Mouse (Mus musculus): Measurements from ENCODE around the gene Pjvk. TPM values are rescaled to one million over a fixed set of nuclear protein-coding genes. Genes with fewer than 3 reads are reported as not detected.

Gene Pjvk
- polyA plus RNA-seq, 1 experiment: not detected

DNA sequence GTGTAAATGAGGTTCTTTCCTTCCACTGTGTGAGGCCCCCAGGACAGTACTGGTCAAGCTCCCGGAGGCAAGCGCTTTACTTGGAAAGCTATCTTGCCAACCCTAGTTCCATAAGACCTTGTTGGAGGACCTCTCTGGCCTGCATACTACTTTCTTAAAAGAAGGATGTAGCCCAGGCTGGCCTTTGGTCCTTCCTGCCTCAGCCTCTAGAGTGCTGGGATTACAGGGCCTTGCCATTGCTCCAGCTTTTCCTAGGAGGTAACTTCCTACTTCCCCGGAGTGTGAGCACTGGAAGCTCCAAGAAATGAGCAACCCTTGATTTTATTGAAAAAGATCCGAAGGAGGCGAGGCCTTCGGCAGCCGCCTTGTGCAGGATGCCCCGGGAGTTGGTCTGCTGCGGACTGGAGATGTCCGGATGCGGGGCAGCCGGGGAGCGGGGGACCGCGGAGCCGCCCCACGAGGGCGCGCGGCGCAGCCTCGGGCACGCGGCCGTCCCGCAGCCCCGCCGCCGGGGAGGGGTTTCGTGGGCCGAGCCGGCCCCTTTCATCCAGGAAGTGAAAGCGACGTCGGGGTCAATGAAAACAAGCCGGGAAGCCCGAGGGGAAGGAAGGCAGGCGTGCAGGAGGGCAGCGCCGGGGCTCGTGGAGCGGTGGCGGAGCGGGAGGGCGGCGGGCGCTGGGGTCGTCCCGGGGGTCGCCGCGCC, 26.6 kb downstream of the Pjvk start, which contains the start of gene Plekha3:
TSS of gene Plekha3 (plus strand) at position 557 of the 703 bp plus-strand sequence.
- TF ChIP-seq POLR2A (IDR thresholded peaks at IDR 0.05; ENCODE audit: low read depth, low read length): peak; percentile 69
- TF ChIP-seq CTCF (IDR thresholded peaks at IDR 0.05; ENCODE audit: extremely low read depth, insufficient read length, insufficient replicate concordance, low read depth, low read length): 0 out of 2 replicates have a peak, but pooled peaks have one; percentile 13
- Histone ChIP-seq H3K27me3 (ENCODE audit: control insufficient read depth, insufficient read depth, low read length) (no peaks in the 10 kb centered on the region), H3K4me1 (ENCODE audit: control insufficient read depth, insufficient read depth, insufficient read length, low read length) (peaks cover 14% of the 10 kb centered on the region; the same call in 1 of the 2 replicates), H3K27ac (ENCODE audit: insufficient read depth, low read depth, low read length) (peak within 1 kb of the TSS; percentile 48), H3K4me3 (ENCODE audit: low read depth, low read length) (peak within 1 kb of the TSS; percentile 76), H3K36me3 (ENCODE audit: control insufficient read depth, insufficient read depth, low read length) (peaks cover under 1% of the 10 kb centered on the region; the same call in 1 of the 2 replicates)
- WGBS: 4% methylated on average over 49 of the region's 52 CpGs

DNA sequence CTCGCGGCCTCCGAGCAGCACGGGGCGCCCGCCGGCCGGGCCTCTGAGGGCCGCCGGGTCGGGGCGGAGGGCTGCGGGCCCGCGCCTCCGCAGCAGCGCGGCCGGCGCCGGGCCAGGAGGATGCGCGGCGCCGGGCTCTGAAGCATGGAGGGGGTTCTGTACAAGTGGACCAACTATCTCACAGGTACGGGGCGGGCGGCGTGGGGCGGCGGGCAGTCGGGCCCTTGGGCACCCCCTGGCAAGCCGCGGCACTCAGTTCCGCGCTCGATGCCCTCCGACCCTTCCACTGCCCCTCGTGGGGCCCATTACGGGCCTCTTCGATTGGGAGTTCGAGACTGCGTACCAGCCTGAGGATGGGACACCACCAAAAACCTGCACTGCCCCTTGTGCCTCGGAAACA, 27.2 kb downstream of the Pjvk start:
- Histone ChIP-seq H3K27ac (ENCODE audit: insufficient read depth, low read depth, low read length) (0 out of 2 replicates have a peak overlapping the region, but pooled peaks have one; percentile 5), H3K4me3 (ENCODE audit: low read depth, low read length) (peak overlapping the region; percentile 76), H3K4me1 (ENCODE audit: control insufficient read depth, insufficient read depth, insufficient read length, low read length) (peaks cover 14% of the 10 kb centered on the region; the same call in 1 of the 2 replicates), H3K27me3 (ENCODE audit: control insufficient read depth, insufficient read depth, low read length) (no peaks in the 10 kb centered on the region), H3K36me3 (ENCODE audit: control insufficient read depth, insufficient read depth, low read length) (peaks cover 4% of the 10 kb centered on the region)
- TF ChIP-seq POLR2A (IDR thresholded peaks at IDR 0.05; ENCODE audit: low read depth, low read length) (no peak), CTCF (IDR thresholded peaks at IDR 0.05; ENCODE audit: extremely low read depth, insufficient read length, insufficient replicate concordance, low read depth, low read length) (no peak)
- WGBS: 1% methylated on average over 43 of the region's 44 CpGs

DNA sequence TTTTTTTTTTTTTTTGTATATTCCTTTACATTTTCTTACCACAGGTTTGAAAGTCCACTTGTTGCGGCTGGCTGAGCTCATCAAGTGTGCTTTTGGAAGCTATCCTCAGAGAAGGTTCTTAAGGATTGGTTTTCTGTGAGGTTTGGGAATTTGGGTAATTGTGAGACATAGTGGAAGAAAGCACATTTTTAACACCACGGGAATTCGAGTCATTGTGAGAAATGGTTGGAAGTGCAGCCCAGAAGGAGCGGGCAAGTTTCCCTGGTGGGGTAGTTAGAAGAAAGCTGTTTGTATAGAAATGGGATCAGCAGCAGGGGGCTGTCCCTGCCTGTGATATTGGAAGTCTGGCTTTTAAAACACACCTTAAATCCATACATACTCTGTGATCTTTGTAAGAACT, 27.7 kb downstream of the Pjvk start:
- no peak for TF ChIP-seq POLR2A (IDR thresholded peaks at IDR 0.05; ENCODE audit: low read depth, low read length)
- TF ChIP-seq CTCF (IDR thresholded peaks at IDR 0.05; ENCODE audit: extremely low read depth, insufficient read length, insufficient replicate concordance, low read depth, low read length): no peak
- Histone ChIP-seq H3K27ac (ENCODE audit: insufficient read depth, low read depth, low read length) (no peak overlapping the region), H3K27me3 (ENCODE audit: control insufficient read depth, insufficient read depth, low read length) (no peaks in the 10 kb centered on the region), H3K4me1 (ENCODE audit: control insufficient read depth, insufficient read depth, insufficient read length, low read length) (peaks cover 14% of the 10 kb centered on the region; the same call in 1 of the 2 replicates), H3K4me3 (ENCODE audit: low read depth, low read length) (no peak overlapping the region), H3K36me3 (ENCODE audit: control insufficient read depth, insufficient read depth, low read length) (peaks cover 5% of the 10 kb centered on the region)
- 9% methylated on average over 4 of the region's 4 CpGs for WGBS

DNA sequence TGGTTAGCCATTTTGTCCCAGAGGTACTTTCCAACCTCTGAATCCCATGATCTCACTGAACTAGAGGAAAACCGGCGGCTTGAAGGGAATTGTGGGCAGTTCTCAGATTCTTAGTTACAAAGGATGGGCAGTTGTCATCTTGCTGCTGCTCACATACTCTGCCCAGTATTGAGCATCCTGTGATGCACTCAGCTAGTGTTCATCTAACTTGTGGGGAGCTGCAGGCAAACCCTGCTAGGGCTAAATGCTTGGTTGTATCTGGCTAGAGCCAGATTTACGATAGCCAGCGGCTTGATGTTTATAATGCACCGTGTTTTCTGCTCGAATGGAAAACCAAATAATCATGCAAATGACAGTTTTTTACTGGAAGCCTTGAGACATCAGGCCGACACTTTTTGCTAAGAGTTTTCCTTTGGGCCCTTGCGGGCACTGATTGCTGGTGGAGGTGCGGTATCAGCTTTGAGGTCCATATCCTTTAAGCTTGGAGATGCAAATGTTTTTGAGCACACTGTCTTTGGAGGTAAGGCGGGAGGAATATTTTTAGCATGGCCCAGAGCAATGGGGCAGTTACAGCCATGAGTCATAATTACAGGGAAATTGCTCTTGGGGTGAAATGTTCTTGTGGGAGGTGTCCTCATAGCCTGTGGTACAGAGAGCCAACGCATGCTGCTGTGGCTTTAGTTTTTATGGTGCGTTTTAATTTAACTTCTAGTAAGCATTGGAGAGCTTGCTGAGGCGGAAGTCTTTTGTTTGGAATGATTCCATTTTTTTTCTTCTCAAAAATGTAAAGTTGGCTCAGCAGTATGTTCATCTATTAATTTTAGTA, 28.3 kb downstream of the Pjvk start:
- Histone ChIP-seq H3K4me1 (ENCODE audit: control insufficient read depth, insufficient read depth, insufficient read length, low read length) (peaks cover 14% of the 10 kb centered on the region; the same call in 1 of the 2 replicates), H3K27me3 (ENCODE audit: control insufficient read depth, insufficient read depth, low read length) (no peaks in the 10 kb centered on the region), H3K4me3 (ENCODE audit: low read depth, low read length) (0 out of 2 replicates have a peak overlapping the region, but pooled peaks have one; percentile 14), H3K27ac (ENCODE audit: insufficient read depth, low read depth, low read length) (no peak overlapping the region), H3K36me3 (ENCODE audit: control insufficient read depth, insufficient read depth, low read length) (peaks cover 6% of the 10 kb centered on the region)
- TF ChIP-seq CTCF (IDR thresholded peaks at IDR 0.05; ENCODE audit: extremely low read depth, insufficient read length, insufficient replicate concordance, low read depth, low read length): no peak
- TF ChIP-seq POLR2A (IDR thresholded peaks at IDR 0.05; ENCODE audit: low read depth, low read length): no peak
- WGBS: 33% methylated on average over 13 of the region's 13 CpGs

DNA sequence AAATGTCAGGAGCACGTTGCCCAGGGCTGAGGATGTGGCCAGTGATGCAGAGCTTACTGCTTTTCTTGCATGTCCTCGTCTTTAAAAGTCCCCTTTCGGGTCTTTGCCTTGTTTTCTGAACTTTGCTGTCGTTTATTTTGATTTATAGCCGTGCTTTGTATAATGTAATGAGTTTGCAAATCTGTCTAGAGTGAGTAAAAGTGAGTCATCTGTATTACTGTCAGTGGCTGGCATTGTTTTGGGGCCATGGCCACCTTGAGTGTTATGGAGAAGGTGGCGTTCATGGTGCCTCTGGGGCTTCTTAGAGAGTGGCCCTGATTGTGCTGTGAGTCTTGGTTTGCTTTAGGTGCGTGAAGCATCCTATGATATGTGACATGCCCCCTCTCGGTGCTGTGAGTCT, 34.0 kb downstream of the Pjvk start:
- Histone ChIP-seq H3K4me3 (ENCODE audit: low read depth, low read length) (no peak overlapping the region), H3K27ac (ENCODE audit: insufficient read depth, low read depth, low read length) (no peak overlapping the region), H3K27me3 (ENCODE audit: control insufficient read depth, insufficient read depth, low read length) (no peaks in the 10 kb centered on the region), H3K4me1 (ENCODE audit: control insufficient read depth, insufficient read depth, insufficient read length, low read length) (no peaks in the 10 kb centered on the region), H3K36me3 (ENCODE audit: control insufficient read depth, insufficient read depth, low read length) (peaks cover 42% of the 10 kb centered on the region)
- 86% methylated on average over 8 of the region's 8 CpGs for WGBS
- no peak for TF ChIP-seq CTCF (IDR thresholded peaks at IDR 0.05; ENCODE audit: extremely low read depth, insufficient read length, insufficient replicate concordance, low read depth, low read length)
- TF ChIP-seq POLR2A (IDR thresholded peaks at IDR 0.05; ENCODE audit: low read depth, low read length): no peak

DNA sequence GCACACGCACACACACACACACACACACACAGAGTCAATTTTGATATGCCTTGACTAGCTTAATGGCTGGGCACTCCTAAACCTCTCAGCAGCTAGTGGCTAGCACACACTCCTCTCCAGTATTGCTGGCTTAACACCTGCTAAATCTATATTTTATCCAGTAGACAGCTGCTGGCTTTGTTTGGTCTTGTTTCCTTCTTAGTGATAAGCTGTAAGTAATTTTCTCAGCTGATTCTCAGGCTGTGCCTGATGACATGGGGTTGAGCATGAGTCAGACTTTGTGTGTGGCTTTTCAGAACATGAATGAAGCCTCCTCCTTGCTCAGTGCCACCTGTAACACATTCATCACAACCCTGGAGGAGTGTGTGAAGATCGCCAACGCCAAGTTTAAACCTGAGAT, 38.7 kb downstream of the Pjvk start:
- peaks cover 53% of the 10 kb centered on the region for H3K36me3 ChIP-seq (ENCODE audit: control insufficient read depth, insufficient read depth, low read length)
- WGBS: 96% methylated on average over 3 of the region's 3 CpGs
- no peak for TF ChIP-seq POLR2A (IDR thresholded peaks at IDR 0.05; ENCODE audit: low read depth, low read length)
- TF ChIP-seq CTCF (IDR thresholded peaks at IDR 0.05; ENCODE audit: extremely low read depth, insufficient read length, insufficient replicate concordance, low read depth, low read length): no peak
- H3K4me3 ChIP-seq (ENCODE audit: low read depth, low read length): no peak overlapping the region
- no peaks in the 10 kb centered on the region for H3K27me3 ChIP-seq (ENCODE audit: control insufficient read depth, insufficient read depth, low read length)
- no peaks in the 10 kb centered on the region; the same call in 1 of the 2 replicates for H3K4me1 ChIP-seq (ENCODE audit: control insufficient read depth, insufficient read depth, insufficient read length, low read length)
- no peak overlapping the region for H3K27ac ChIP-seq (ENCODE audit: insufficient read depth, low read depth, low read length)

DNA sequence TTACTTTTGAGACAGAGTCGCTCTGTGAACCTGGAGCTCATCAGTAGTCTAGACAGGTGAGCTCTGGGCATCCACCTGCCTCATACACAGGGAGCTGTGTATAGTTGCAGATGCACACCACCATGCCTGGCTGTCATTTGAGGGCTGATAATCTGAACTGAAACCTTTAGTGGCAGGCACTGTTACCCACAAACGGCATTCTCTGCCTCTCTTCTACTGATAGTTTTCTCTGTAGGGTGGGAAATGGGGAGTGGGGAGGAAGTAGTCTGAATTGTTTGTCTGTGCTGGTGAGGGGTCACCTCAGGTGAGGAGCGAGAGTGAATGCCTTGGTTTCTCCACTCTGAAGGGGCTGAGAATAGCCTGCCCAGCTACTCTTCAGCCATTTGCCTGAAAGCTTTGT, 39.3 kb downstream of the Pjvk start:
- H3K27ac ChIP-seq (ENCODE audit: insufficient read depth, low read depth, low read length): no peak overlapping the region
- no peaks in the 10 kb centered on the region for H3K27me3 ChIP-seq (ENCODE audit: control insufficient read depth, insufficient read depth, low read length)
- WGBS: 58% methylated on average over 3 of the region's 3 CpGs
- peaks cover 52% of the 10 kb centered on the region for H3K36me3 ChIP-seq (ENCODE audit: control insufficient read depth, insufficient read depth, low read length)
- H3K4me3 ChIP-seq (ENCODE audit: low read depth, low read length): no peak overlapping the region
- TF ChIP-seq POLR2A (IDR thresholded peaks at IDR 0.05; ENCODE audit: low read depth, low read length): no peak
- TF ChIP-seq CTCF (IDR thresholded peaks at IDR 0.05; ENCODE audit: extremely low read depth, insufficient read length, insufficient replicate concordance, low read depth, low read length): no peak
- H3K4me1 ChIP-seq (ENCODE audit: control insufficient read depth, insufficient read depth, insufficient read length, low read length): no peaks in the 10 kb centered on the region; the same call in 1 of the 2 replicates

All from small intestine, adult 2 months (tissue).